Mouse (Mus musculus) heart, postnatal 36 days (tissue): ENCODE measurements around the gene Gmeb1. TPM values are rescaled to one million over a fixed set of nuclear protein-coding genes. Genes with fewer than 3 reads are reported as not detected.
A peak's percentile ranks its signal among the peaks of the same experiment; 100 is the strongest.
"Not testable (repeated sequence)": the region's sequence is repeated elsewhere in the genome, so short reads cannot be mapped to it uniquely, and the experiment has no call there.

Source experiments
- DNase-seq, 2 experiments: peaks; one replicate each; pipeline ENCODE4 v3.0.0; 2021 to 2022
- intact Hi-C: fragments of 180-260 bp; cut with DNase I; formaldehyde crosslinking; loops from one replicate; pipeline ENCODE4 v1.15.1; 2025
- total RNA-seq, 2 experiments: library from RNA; stranded (reverse); gene quantifications; 2 replicates each; pipeline ENCODE4 v1.2.3; 2021

Gene Gmeb1
- total RNA-seq, 2 experiments from 2014 or later: 8.8 to 9.6 TPM

- no peak for DNase-seq
- intact Hi-C loops: no loop called here
Observed at GRCm38 (mm10) chr4:132240367-132240766, 21.0 kb downstream of the Gmeb1 start.

DNA sequence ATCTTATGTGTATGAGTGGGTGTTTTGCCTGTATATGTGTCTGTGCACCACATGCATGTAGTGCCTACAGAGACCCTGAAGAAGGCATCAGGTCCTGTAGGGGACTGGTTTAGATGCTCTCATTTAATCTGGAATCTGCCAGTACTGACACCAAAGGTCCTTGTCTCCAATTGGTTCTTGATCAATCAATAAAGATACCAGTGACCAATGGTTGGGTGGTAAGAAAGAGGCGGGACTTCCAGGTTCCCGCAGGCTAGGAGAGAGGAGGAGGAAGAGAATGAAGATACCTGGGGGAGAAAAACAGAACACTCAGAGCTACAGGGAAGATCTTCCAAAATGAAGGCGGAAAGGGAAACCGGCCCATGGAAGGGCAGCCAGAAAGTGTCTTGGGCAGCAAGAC lies 23.0 kb downstream of the Gmeb1 start:
- intact Hi-C loops: no loop called here
- no peak for DNase-seq

GRCm38 (mm10) chr4:132234710-132235109 lies 26.7 kb downstream of the Gmeb1 start:
- intact Hi-C loops: no loop called here
- DNase-seq: no peak

DNA sequence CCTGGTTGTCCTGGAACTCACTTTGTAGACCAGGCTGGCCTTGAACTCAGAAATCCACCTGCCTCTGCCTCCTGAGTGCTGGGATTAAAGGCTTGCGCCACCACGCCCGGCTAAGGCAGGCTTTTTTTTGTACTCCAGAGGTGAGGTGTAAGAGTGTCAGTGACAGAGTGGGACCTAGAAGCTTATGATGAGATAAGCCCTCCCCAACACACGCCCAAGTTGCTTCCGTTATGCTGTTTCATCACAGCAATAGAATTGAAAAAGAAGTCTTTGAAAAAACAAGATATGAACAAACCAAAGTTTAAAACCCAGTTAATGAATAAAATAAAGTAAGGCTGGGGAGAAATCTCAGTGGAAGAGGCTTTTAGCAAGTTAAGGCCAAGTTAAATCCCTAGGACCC lies 31.0 kb downstream of the Gmeb1 start:
- intact Hi-C loops: no loop called here
- DNase-seq: no peak

DNA sequence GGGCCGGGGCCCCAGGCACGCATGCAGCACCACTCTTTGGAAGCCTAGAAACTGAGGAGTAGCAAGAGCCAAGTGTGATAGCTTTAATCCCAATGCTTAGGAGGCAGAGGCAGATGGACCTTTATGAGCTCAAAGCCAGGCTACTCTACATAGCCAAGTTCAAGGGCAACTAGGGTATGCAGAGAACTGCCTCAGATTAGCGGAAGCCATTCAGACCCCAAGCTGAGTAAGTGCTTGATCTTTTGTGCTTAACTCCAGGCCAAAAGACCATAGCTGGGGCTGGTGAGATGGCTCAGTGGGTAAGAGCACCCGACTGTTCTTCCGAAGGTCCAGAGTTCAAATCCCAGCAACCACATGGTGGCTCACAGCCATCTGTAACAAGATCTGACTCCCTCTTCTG lies 39.4 kb downstream of the Gmeb1 start:
- intact Hi-C loops, DNase-seq: not testable (repeated sequence)

- DNase-seq, intact Hi-C loops: not testable (repeated sequence)
Observed at GRCm38 (mm10) chr4:132218439-132218838, 43.0 kb downstream of the Gmeb1 start.

DNA sequence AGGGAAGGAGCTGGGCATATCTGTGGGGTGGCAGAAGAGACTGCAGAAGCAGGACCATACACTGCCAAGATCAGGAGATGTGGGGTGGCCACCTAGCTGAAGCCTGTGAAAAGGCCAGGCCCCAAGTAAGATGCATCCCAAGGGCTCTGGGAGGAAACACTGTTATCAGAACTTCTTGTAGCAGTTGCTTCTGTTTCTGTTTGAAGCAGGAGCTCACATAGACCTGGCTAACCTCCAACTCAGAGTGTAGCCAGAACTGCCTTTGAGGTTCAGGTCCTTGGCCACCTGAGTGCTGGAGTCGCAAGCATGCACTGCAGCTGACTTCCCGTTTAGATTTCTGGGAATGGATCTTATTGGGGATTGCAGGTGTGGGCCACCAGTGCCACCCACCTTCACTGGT lies 43.6 kb downstream of the Gmeb1 start:
- intact Hi-C loops: no loop called here
- no peak for DNase-seq

- intact Hi-C loops: no loop called here
Observed at GRCm38 (mm10) chr4:132216602-132217001, 44.8 kb downstream of the Gmeb1 start.

GRCm38 (mm10) chr4:132214847-132215246 lies 46.6 kb downstream of the Gmeb1 start:
- DNase-seq: no peak
- intact Hi-C loops: loop anchor here (5.0 kb wide), 2 partner anchors 137 to 297 kb away; partner anchors contain the start of genes Rcc1 and Sesn2

More at GRCm38 (mm10) chr4:132216602-132217001, 44.8 kb downstream of the Gmeb1 start:
- DNase-seq: no peak

DNA sequence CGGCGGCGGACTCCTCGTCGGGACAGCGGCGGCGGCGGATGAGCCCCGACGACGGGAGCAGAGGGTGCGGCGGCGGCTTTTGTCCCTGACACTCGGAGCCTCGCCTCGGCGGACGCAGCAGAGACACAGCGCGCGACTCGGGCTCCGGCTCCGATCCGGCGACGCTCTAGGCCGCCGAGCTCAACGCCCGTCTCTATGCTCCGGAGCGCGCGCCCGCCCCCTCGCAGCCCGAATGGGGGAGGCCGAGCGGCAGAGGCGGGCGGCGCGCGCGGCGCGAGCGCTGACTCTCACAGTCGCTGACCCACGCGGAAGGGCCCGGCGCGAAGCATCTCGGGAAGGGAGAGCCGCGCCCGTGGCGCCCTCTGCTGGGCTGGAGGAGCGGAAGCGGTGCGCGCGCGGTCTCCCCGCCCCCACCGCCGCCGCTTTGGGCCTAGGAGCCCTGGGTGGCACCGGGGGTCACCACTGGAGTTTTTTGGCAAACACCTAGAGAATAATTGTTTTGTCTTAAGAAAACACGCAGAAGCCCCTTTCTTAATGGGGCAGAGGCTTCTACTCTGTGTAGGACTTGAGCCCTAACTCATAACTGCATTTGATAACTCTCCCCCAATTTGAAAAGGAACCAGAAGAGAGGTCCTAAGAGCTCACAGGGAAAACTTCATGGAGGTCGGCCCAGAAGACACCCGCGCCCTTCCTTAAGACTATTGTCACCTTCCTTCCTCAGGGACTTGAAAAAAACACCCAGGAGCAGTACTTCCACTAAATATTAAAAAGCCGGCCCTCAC lies 49.3 kb downstream of the Gmeb1 start, which contains the start of gene Ythdf2:
Ythdf2 (minus strand) TSS at position 351 of the 782 bp plus-strand sequence.
- DNase-seq: peak; percentile 98
- intact Hi-C loops: loop anchor here (2.0 to 5.0 kb wide), 4 partner anchors 63 to 300 kb away; partner anchors contain the start of genes Phactr4, Rcc1, Sesn2 and Taf12

DNA sequence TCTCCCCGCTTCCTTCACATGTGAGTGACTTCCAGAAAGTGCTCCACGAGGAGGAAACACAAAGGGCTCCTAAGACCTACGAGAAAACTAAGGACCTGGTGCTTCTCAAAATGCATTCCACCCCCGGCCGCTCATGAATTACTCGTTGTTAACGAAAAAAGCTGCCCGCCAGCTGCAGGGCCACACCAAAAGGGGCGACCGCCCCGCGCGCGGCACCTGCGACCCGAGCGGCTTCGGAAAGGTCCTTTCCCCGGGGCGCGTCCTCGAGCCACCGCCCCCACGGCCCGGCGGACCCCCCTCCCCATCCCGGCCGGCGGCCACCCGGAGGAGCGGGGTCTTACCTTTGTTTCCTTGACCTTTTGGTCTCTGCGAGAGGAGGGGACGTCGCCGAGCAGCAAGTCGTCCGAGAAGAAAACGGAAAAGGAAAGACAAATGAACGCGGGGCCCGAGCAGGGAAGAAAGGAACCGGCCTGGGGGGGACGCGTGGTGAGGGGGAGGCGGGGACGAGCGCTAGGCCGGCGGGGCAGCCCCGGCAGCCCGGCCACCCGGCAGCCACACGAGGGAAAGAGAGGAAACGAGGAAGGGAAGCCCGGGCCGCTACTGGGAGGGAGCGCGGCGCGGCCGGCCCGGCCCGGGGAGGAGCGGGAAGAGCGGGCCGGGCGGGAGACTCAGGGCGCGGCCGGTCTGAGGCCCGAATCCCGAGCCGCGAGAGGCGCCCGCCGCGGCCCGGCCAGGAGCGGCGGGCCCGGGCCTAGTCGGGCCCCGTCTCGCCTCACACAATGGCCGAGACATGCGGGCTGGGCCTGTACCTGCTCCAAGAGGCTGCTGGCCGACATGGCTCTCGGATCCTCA lies 50.1 kb downstream of the Gmeb1 start:
- DNase-seq: peak; percentile 6 to 28
- intact Hi-C loops: loop anchor here (5.0 kb wide), 2 partner anchors 141 to 301 kb away; partner anchors contain the start of genes Rcc1 and Sesn2

DNA sequence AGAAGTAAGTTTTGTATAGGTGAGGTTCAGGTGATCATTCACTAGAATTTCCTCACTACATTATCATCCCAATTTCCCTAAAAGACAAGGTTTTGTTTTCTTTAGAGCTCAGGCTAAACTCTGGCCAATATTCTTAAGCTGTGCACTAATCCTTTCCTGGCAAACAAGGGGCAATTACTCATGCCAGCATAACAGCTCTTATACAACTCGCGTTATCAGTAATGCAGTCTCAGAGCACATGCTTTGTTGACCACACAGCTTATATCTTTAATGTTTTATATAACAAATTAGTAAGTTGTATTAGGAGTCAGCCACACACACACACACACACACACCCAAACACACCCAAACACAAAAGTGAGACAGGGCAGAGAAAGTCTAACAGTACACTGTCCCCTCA lies 51.1 kb downstream of the Gmeb1 start:
- no peak for DNase-seq
- intact Hi-C loops: loop anchor here (5.0 kb wide), 2 partner anchors 142 to 302 kb away; partner anchors contain the start of genes Rcc1 and Sesn2

- intact Hi-C loops: no loop called here
Observed at GRCm38 (mm10) chr4:132209299-132209698, 52.1 kb downstream of the Gmeb1 start.

GRCm38 (mm10) chr4:132207280-132207679 lies 54.1 kb downstream of the Gmeb1 start:
- intact Hi-C loops: no loop called here
- no peak for DNase-seq

More at GRCm38 (mm10) chr4:132209299-132209698, 52.1 kb downstream of the Gmeb1 start:
- no peak for DNase-seq

GRCm38 (mm10) chr4:132198771-132199170 lies 62.6 kb downstream of the Gmeb1 start:
- no peak for DNase-seq
- intact Hi-C loops: no loop called here

DNA sequence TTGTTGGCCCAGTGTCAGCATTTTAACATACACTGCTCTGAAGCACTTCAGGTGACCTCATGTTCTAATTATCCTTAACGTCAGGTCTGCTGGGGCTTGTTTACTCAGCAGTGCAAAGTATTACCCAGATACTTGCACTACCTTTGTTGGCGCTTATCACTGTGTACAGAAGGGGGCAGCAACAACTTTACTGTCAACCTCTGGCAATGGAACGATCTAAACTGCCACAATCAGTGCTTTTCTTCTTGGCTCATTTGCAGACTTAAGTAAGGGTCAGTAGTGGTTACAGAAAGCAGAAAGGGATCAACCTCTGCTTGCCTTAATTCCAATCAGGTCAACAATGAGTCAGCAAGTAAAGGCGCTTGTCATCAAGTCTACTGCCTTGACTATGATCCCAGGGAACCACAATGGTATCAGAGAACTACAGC lies 63.1 kb downstream of the Gmeb1 start:
- DNase-seq: peak; percentile 13 to 21
- intact Hi-C loops: no loop called here

DNA sequence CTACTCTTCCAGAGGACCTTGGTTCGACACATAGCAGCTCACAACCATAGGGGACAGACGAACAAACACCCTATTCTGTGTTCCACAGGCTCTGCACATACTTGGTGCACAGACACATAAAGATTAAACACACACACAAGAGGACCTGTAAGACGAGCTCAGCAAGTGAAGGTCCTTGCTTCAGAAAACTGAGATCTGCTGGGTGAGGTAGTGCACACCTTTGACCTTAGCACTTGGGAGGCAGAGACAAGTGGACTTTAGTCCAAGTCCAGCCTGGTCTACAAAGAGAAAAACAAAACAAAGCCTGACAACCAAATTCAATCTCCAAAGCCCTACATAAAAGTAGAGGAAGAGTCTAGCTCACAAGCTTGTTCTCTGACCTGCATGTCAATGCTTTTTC lies 66.4 kb downstream of the Gmeb1 start:
- no peak for DNase-seq
- intact Hi-C loops: no loop called here

- intact Hi-C loops: no loop called here
- DNase-seq: no peak
Observed at GRCm38 (mm10) chr4:132194373-132194772, 67.0 kb downstream of the Gmeb1 start.

GRCm38 (mm10) chr4:132187826-132188401 lies 73.5 kb downstream of the Gmeb1 start:
- intact Hi-C loops: no loop called here

GRCm38 (mm10) chr4:132183162-132183561 lies 78.2 kb downstream of the Gmeb1 start:
- DNase-seq: no peak
- intact Hi-C loops: no loop called here

More at GRCm38 (mm10) chr4:132187826-132188401, 73.5 kb downstream of the Gmeb1 start:
- DNase-seq: no peak
